ENCODE assay signal across 8 mouse cellular contexts in genomic region chr14:105898266-105899111, GRCm38 (mm10). TPM values are rescaled to one million over a fixed set of nuclear protein-coding genes. Genes with fewer than 3 reads are reported as not detected.
DNase-seq lines count a peak whose midpoint lies in the region; ATAC-seq and TF ChIP-seq lines count a peak whose summit lies in the region.

No protein-coding gene starts in this region.

- no peaks in the 10 kb centered on the region for H3K9me3 ChIP-seq in hindbrain, embryonic 16.5 days (ENCODE audit: control insufficient read depth, low read length)

- H3K4me3 ChIP-seq in gastrocnemius, adult 2 months, result peak overlapping the region; percentile 97
- H3K4me3 ChIP-seq in hindbrain, embryonic 16.5 days (ENCODE audit: low read length), result peak overlapping the region; percentile 78

- peak overlapping the region; percentile 98 for H3K27ac ChIP-seq in gastrocnemius, adult 2 months
- H3K27ac ChIP-seq in hindbrain, embryonic 16.5 days (ENCODE audit: low read depth, low read length), result peak overlapping the region; percentile 99

- ATAC-seq in hindbrain, embryonic 16.5 days, result peak; percentile 55

- H3K9ac ChIP-seq in hindbrain, embryonic 16.5 days (ENCODE audit: low read depth, low read length), result peak overlapping the region; percentile 89

- peak; percentile 84 for DNase-seq in R1 (ENCODE audit: low read depth, low spot score)
- DNase-seq in cerebellum, postnatal 36 days, result peak; percentile 94 to 96
- peak; percentile 94 for DNase-seq in gastrocnemius, adult 2 months
- peak; percentile 81 for DNase-seq in left cerebral cortex, adult 11 months (ENCODE audit: low spot score)
- peak; percentile 85 for DNase-seq in lung, postnatal 25 days (ENCODE audit: low spot score)
- DNase-seq in retina, adult 2 months (ENCODE audit: low read depth, low spot score), result peak; percentile 73
- DNase-seq in thymus, postnatal 14 days, result peak; percentile 81

- no peaks in the 10 kb centered on the region for H3K36me3 ChIP-seq in hindbrain, embryonic 16.5 days (ENCODE audit: control insufficient read depth, insufficient read depth, low read length)

- H3K4me1 ChIP-seq in hindbrain, embryonic 16.5 days (ENCODE audit: control insufficient read depth, insufficient read depth, low read depth, low read length), result peaks cover 8% of the 10 kb centered on the region

- no peaks in the 10 kb centered on the region for H3K27me3 ChIP-seq in hindbrain, embryonic 16.5 days (replicated peaks; ENCODE audit: control insufficient read depth, insufficient read depth, low read length)

- H3K4me2 ChIP-seq in hindbrain, embryonic 16.5 days (ENCODE audit: low read length), result peak overlapping the region; percentile 91

- intact Hi-C loops in gastrocnemius, adult 2 months (cut with DNase I), result loop anchor here (5.0 to 10.0 kb wide), 5 partner anchors 259 to 724 kb away; partner anchors contain the start of gene Rbm26

- under 1% methylated on average over 58 of the region's 58 CpGs for WGBS in hindbrain, embryonic 16.5 days

- TF ChIP-seq CTCF in gastrocnemius, adult 2 months (IDR thresholded peaks at IDR 0.05), result no peak; the same call in none of the 2 replicates

RNA-seq across cellular contexts. Expression of gene Spry2, which starts 1.9 kb away (rescaled TPM):
- total RNA-seq in gastrocnemius, adult 2 months (2021), result 10 to 100 TPM; 16.8 to 21.8 TPM
- 34.1 and 35.0 TPM in 2 replicates for polyA plus RNA-seq in hindbrain, embryonic 16.5 days (2015; fragmentation: Nextera tagmentation; extraction: Ambion mirVana)

Comparison
In these comparisons a context has a peak if more than half of its experiments do, and no peak if none do; other contexts are left out.
1. Peak in every context shown above with its lines: DNase-seq, ATAC-seq, H3K4me3 ChIP-seq and H3K27ac ChIP-seq.